Mouse (Mus musculus) telencephalon, adult 2 months (tissue): ENCODE measurements around the gene Nipal4.

ENCODE experiments used
- DNase-seq: peaks from one replicate; pipeline ENCODE4 v3.0.0-alpha.2; 2011; ENCODE audit warnings: low read depth, low spot score

Gene Nipal4

DNA sequence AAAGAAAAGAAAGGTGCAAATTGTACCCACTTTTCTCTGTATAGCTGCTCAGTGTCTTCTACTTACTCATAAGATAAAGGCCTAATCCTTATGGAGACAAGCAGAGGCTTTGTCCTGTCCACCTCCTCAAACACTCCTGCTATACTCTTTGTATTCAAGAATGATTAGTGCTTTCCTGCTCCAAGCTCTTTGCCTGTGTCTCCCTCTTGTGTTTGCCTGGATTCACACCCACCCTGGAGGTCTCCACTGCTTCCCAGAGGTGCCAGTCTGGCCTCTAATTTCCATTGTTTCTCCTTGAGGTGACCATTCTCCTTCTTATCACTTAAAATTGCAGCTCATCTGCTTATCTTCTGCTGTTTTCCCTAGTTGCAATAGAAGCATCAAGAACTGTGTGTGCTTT lies 8.8 kb downstream of the Nipal4 start:
- no peak for DNase-seq

DNA sequence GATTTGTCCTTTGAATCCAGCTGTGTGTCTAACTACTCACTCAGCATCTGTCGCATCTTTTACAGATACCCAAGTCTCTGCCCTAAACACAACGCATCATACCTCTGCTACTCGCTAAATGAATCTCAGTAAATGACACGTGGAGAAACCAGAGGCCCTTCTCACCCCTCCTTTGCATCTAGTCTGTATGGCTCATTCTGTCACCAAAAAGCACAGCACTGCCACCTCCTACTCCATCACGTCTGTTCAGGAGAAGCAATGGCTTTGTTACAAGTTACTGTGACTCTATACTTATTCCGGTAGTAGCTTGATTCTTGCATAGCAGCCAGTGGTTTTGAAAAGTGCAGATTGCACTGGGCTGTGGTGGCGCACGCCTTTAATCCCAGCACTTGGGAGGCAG lies 9.4 kb downstream of the Nipal4 start:
- peak; percentile 72 for DNase-seq

DNA sequence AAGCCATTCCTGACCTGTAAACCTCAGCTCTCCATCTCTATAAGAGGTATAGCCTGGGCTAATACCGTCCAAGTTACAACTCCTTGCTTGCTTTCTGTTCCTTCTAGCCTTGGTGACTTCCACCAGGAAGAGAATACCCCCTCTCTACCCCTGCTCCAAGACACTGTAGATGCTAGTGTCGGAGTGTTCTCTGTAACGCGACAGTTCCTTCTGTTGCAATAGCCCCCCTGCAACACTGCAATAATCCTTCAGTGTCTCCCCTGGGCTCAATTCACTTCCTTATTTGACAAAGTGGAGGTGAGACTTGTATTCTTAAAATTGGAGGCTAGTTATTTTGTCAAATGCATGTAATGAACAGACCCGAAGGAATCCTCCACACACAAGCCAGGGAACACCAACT lies 19.7 kb downstream of the Nipal4 start:
- DNase-seq = no peak

DNA sequence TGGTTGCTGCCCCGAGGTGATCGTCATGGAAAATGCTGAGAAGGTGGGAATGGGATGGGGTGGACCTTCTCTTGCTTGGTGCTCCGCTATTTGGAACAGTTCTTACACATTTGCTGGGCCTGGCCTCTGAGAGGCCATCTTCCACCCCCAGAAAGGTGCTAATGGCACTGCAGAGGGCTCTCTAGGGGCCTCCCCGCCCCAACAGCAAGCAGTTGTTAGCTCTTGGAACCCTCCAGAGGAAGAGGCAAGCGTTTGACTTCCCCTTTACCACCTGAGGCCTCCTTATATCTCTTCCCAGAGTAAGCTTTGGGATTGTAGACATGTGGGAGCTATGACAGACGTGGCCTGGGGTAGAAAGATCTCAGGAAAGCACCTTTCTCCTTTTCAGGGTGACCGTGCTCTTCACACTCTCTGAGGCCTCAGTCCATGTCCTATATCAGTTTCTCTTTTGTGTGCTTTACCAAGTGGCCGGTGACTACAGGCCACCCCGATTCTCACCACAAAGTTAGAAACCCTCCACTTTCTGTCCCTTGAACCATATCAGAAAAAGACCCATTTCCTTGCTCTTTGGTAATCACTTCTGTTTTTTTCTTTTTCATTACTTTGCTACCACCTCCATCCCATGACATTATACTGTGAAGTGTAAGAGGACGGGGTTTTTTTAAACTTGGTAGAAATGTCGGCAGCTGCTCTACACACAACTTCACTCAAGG lies 21.0 kb downstream of the Nipal4 start:
- no peak for DNase-seq

DNA sequence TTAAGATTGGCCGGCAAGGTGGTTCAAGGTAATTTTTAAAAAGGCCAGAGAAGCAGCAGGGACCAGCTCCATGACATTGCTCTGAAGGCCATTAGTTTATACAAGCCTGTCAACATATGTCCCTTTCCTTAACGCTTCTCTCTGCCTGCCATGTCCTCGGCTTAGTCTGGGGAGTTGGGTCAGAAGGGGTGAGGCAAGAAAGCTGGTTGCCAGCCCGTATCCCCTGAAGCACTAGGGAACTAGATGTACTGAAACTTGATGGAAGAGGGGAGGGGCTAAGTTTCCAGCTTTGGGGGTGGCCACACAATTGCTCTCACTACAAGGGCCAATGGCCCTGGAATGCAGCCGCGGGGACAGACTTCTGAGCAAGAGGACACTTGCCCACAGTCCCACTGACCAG lies 23.0 kb downstream of the Nipal4 start:
- no peak for DNase-seq

DNA sequence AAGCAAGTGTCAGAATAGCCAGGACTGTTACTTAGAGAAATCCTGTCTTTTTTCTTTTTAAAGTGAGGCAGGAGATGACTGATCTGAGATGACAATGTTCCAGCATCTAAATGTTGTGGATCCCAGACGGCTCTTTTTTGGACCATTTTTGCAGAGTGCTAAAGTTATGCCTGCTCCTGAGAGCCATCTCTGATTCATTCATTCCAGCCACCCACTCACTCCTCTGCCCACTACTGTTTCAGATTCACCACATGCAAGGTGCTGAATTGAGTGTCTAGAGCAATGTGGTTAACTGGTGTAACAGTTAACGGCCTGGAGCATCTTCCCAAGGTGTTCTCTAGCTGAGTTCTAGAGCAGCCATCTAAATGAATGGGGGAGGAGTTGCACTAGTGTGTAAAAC lies 31.4 kb downstream of the Nipal4 start:
- peak; percentile 88 for DNase-seq

DNA sequence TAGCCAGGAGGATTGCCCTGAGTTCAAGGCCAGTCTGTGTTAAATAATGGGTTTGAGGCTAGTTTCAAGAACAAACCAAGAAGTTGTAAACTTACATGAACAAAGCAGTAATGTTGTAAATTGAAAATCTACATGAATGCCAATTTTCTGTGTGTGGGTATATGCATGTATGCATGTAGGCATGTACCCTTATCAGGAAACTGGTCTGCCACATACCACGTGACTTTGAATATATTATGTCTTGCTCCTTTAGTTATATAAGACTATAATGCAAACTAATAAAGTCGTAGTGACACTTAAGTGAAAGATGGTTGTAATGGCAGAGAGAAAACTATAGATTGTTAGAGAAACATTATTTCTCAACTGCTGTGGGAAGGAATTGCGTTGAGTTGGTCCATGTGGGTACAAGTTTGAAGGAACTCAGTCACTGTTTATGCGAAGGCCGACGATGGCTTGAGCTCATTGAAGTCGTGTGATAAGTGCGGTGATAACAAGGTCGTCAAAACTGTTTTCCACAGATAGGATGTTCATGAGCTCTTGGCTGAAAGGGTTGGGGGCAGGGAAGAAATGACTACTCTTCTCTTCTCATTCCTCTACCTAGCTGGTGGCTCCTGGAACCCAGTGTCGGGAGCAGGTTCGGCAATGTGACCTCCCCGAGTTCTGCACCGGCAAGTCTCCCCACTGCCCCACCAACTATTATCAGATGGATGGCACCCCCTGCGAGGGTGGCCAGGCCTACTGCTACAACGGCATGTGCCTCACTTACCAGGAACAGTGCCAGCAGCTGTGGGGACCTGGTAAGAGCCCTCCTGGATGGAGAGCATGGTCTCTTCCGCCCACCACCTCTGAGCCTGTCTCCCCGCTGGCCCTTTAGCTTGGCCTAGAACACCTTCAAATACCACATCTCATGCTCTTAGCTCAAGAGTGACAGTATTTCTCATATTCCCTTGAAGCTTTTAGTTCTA lies 35.0 kb downstream of the Nipal4 start:
- no peak for DNase-seq

DNA sequence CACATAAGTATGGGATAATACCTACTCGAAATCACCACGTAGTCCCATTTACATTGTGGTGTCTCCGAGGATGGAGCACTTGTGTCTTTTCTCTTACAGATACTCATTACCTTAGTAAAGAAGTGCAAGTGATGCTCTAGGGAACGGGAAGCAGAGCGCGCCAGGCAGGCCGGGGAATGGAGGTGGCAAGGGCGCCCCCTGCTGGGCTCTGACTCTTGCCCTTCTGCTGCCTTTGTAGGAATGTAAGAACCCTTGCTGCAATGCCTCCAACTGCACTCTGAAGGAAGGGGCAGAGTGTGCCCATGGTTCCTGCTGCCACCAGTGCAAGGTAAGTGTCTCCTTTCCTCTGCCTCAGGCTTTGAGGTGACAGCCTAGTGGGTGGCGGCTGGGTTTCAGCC lies 37.8 kb downstream of the Nipal4 start:
- DNase-seq = no peak

DNA sequence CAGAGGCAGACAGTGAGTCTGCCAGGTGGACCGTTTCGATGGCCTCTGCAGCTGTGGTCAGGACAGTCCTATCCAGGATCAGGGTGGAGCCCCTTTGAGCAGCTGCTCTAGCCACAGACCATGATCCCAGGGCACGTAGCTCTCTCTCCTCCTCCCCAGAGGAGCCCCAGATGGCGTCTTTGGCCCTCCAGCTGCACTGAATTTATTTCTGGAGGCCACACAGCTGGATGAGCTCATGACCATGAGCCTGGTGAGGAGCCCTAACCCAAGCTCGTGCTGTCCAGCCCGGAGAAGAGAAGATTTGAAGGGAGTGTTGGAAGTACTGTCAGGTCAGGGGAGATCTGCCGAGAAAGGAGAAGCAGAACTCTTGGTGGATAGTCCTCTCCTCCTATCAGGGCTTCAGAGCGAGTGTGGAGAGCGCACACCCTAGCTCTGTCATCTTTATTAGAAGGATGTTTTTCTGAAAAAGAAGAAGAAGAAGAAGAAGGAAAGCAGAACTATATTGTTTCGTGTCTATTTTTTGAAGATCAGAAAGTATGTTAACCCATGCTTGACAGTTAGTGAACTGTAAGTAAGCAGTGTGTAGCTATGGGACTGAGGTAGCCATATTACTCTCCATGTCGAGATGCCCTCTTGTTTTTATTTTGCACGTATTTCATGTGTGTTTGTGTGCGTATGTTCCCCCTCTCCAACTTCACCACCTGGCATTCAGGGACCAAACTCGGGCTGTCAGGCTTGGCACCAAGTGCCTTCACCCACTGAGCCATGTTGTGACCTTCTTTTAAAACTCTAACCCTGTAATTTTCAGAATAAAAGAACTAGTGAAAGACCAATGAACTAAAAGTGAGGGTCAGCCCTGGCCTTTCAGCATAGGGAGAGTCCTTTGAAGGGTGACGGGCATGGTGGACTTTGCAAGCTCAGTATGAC lies 38.4 kb downstream of the Nipal4 start:
- DNase-seq = no peak

DNA sequence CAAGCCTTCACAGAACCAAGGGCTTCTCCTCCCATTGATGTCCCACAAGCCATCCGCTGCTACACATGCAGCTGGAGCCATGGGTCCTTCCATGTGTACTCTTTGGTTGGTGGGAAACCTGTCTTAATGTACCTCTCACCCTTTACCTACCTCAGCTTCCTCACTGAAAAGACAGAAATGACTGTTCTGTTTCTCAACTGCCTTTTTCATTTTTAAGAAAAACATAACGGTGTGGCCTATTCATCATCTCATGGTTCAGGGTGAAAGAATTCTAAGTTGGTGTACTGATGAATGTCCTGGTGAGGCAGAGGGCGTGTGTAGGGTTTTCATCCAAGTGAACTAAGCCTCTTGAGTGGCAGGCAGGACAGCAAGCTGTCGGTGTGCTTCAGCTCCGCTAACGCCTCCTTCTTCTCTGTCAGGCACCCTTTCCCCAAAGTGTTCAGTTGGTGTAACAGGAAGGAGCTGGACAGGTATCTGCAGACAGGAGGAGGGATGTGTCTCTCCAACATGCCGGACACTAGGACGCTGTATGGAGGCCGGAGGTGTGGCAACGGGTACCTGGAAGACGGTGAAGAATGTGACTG lies 39.4 kb downstream of the Nipal4 start:
- no peak for DNase-seq

DNA sequence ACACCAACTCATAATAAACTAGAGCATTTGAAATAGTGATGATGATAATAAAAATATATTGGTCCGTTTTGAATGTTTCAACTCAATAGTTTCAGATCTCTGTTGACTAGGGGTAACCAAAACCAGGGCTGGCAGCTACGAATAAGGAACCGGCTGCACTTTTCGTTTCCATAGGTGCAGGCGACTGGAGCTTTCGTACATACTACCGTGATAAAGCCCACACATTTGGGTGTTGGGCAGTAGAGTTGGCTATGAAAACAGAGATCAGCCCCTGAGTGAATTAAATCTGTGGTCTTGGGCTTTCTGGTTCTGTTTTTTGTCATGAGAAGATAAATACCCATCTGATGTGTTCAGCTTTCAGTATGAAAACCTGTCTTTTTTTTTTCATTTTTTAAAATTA lies 40.0 kb downstream of the Nipal4 start:
- DNase-seq = no peak

DNA sequence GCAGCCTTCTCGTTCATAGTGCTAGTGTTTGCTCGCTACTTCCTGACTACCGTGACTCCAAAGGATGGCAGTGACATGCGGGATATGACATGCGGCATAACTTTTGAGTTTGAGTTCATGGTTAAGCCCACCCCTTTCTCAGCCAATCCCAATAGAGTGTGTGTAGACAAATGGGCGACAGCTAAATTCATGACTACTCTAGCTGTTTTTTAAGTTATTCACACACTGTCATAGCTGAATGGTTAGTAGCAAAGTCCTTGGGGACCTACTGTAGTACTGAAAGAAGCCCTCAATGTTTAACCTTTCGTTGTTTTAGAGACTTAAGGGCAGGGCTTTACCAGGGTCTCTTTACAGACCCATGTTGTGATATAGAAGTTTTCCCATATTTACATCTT lies 40.5 kb downstream of the Nipal4 start:
- DNase-seq = no peak

DNA sequence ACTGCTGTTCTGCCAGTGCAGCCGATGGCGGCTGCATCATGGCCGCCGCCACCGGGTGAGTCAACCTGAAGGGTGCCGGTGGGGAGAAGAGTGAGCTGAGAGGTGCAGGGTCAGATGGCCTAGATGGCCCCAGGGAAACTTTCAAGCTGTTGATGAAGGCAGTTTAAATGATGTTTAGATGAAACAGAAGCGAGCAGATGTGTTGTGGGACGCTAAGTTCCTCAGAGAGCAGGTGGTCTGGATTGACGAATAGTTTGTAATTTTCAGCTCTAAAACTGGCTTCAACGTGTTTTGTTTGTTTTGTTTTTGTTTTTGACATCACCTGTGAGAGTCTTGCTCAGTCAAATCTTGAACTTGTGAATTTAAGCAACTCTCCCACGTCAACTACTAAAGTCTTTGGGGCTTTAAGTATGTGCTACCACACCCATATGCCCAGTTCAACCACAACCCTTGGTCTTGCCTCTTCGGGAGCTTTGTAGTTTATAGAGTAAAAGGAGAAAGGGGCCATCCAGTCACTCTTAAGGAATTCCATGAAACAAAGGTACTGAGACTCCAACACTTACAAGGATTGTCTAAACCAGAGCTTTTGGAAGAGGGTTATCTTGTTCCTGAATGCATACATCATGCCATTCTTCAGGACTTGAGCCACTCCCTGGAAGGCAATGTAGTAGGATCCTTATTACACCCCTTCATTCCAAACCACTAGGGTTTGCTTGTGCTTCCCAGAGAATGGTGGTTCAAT lies 41.0 kb downstream of the Nipal4 start:
- DNase-seq = no peak

DNA sequence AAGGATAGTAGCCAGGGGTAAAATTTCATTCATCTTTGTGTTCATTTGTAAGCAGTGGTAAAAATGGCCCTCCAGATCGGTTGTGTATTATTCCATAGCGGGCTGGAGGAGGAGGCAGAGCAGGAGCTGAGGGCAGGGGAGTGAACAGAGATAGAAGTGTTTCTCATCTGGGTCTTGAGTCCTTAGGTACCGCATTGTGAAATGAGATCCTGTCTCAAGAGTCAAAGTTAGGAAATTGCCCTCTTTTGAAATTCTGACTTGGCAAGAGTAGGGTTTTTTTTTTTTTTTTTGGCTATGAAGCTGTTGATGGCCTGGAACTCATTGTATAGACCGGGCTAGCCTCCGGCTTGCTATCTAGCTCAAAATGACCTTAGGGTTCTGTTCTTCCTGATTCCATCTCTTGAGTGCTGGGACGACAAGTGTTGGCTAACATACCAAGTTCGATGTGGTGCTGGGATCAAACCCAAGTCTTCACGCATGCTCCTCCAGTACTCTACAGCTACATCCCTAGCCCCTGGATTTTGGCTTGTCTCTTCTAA lies 42.9 kb downstream of the Nipal4 start:
- no peak for DNase-seq

DNA sequence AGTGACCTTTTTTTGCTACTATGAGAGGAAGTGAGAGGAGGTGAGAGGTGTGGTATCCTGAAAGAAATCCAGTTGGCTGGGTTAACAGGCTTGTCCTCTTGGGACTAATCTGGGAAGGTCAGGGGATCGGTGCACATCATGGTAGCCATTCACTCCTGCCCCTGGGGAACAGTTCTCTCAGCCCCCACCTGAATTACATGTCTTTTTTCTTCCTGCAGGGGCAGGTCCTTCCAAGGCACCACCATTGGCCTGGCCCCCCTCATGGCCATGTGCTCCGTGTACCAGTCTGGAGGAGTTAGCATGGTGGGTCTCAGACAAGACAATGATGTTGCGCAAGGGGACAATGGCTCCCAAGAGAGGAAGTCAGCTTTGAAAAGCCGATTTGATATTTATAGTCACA lies 43.4 kb downstream of the Nipal4 start:
- no peak for DNase-seq

DNA sequence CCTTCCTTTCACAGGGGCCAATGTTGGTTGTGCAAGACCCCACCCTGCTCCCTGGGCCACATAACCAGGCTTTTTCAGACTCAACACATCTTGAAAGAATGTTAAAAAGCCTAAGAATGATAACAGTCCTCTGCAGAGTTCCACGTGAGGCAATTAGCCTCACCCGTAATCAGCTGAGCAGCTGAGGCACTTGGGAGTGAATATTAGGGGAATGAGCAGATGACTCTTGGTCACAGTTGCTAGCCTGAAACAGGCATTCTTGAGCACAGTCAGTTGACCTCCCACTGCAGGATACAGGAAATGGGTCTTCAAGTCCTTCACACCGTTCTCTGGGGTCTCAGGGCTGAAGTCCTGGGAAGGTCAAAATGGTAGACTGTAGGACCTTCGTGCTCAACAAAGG lies 44.6 kb downstream of the Nipal4 start:
- no peak for DNase-seq

DNA sequence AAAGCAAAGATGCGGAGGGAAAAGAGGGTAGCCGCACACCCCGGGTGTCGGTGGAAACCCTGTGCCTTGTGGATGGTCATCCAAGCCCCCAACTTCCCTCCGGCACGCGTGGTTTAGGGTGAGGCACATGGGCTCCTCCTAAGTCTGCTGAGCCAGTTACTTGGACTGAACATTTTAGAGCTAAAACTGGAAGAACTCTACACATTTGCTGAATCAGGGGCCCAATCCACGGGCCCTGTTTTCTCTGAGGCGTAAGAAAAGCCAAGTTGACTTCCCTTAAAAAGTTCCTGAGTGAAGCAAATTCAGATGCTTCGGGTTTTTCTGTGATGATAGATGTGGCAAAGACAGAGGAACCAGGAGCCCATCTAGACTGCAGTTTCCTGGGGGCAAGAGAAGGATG lies 46.2 kb downstream of the Nipal4 start:
- no peak for DNase-seq

DNA sequence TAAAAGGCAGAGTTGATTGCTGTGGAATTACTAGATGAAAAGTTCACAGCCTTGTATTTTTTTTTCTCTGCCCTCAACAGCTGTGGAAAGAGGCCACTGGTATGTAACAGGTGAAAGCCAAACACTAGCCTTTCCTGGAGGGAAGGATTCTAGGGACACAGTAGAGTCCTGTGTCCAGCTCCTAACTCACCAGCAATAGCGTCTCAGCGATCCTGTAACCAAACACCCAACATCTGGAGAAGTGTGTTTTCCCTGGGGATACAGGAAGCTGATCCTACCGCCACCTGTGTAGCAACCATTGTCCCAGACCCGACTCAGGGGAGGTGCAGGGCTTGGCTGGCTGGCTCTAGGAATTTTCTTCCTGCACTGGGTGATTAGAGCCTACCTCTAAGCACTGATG lies 46.7 kb downstream of the Nipal4 start:
- DNase-seq = no peak

DNA sequence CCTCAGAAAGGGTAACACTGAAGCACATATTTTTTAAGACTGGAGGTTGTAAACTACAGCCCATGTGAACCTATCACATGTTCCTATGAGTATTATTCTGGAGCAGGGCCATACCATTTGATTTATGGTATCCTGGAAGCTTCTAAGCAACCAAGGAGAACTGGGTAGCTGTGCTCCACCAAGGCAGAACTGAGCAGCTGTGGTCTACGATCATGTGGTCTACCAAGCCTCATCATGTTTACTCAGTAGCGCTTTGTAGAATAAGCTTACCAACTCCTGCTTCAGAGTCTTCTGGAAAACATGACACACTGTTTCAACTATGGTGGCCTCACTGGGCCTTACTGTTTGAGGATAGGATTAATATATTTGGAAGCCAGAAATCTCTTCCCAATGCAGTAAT lies 49.8 kb downstream of the Nipal4 start:
- DNase-seq = no peak

DNA sequence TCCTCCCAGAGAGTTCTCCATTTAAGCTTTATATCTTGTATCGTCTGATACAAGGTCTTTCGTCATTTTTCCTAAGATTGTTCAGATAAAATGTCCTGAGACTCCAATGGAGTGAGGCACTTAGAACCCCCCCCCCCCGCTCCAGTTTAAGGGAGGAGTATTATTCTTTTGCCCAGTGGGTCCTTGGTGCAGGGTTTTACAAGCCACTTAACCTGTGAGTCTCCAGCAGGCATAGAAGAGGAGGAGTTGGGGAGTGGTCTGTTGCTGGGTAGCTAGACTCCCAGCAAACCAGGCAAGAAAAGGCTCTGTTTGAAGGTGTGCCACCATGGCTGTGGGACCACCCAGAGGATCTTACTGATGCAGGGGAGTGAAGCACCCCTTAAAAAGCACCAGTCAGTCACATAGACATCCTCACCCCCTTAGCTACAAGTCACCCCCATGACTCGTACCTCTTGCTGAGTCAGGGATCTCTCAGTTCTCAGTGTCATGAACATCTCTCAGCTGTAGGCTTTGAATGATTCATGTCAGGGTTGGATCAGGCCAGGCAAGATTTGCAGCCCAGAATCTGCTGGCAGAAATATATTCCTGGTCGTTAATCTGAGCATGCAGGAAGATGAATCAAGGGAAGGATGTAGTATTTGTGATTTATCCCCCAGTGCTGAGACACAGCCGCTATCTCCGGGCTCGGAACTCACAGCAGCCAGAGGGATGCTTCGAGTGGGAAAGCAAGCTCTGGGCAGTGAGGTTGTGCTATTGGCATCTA lies 50.7 kb downstream of the Nipal4 start:
- no peak for DNase-seq
